Mouse (Mus musculus) forebrain, embryonic 16.5 days (tissue): ENCODE measurements around the gene Rnf166. TPM values are rescaled to one million over a fixed set of nuclear protein-coding genes. Genes with fewer than 3 reads are reported as not detected.

ENCODE experiments used
- ATAC-seq: fragments of 200-750 bp; cut with Nextera tagmentation; 2 replicates; pipeline ENCODE4 v1.8.0; 2017; ENCODE audit warnings: mild to moderate bottlenecking, moderate library complexity
- H3K27ac ChIP-seq: fragments of 300-500 bp; sonication (generic); 2 replicates; pipeline ENCODE4 v1.5.1; 2014; ENCODE audit warnings: low read length, control low read depth
- H3K27me3 ChIP-seq: fragments of 300-500 bp; sonication (generic); replicated peaks from 2 replicates; pipeline ENCODE4 v1.6.1; 2014; ENCODE audit warnings: low read length; ENCODE audit not compliant: control insufficient read depth, insufficient read depth
- H3K36me3 ChIP-seq: fragments of 300-500 bp; sonication (generic); 2 replicates; pipeline ENCODE4 v1.6.1; 2014; ENCODE audit not compliant: control insufficient read depth, insufficient read depth
- H3K4me1 ChIP-seq: fragments of 300-500 bp; sonication (generic); replicated peaks from 2 replicates; pipeline ENCODE4 v1.6.1; 2014; ENCODE audit warnings: low read length; ENCODE audit not compliant: control insufficient read depth, insufficient read depth
- H3K4me2 ChIP-seq: fragments of 300-500 bp; sonication (generic); 2 replicates; pipeline ENCODE4 v1.6.1; 2014; ENCODE audit warnings: mild to moderate bottlenecking, low read length, control low read depth
- H3K4me3 ChIP-seq: fragments of 300-500 bp; sonication (generic); replicated peaks from 2 replicates; pipeline ENCODE4 v1.5.1; 2014; ENCODE audit warnings: mild to moderate bottlenecking, low read length, control low read depth
- H3K9ac ChIP-seq: fragments of 300-500 bp; sonication (generic); replicated peaks from 2 replicates; pipeline ENCODE4 v1.6.1; 2014; ENCODE audit warnings: low read depth, low read length, control low read depth
- H3K9me3 ChIP-seq: fragments of 300-500 bp; sonication (generic); 2 replicates; pipeline ENCODE4 v1.6.1; 2016; ENCODE audit warnings: low read length; ENCODE audit not compliant: control insufficient read depth
- WGBS: fragments of 180-500 bp; shearing (Covaris S2); extraction: QIAGEN DNeasy Blood & Tissue Kit; methylation state at CpG from one replicate; pipeline ENCODE4 v1.1.7; 2014; 5-methylcytosine and 5-hydroxymethylcytosine counted together
- polyA plus RNA-seq: library from polyadenylated mRNA; unstranded; fragments of >200 nt; fragmentation: Nextera tagmentation; extraction: Ambion mirVana; gene quantifications from 2 replicates; pipeline ENCODE4 v1.2.1, GENCODE M21; 2015

Gene Rnf166
- polyA plus RNA-seq, 1 experiment from 2014 or later, result 41.8 TPM

GRCm38 (mm10) chr8:122436146-122436545 is 39.7 kb downstream of the Rnf166 start:
- no peak for ATAC-seq
- Histone ChIP-seq H3K36me3 (peaks cover 8% of the 10 kb centered on the region; the same call in 1 of the 2 replicates), H3K9me3 (no peaks in the 10 kb centered on the region), H3K4me1 (peaks cover 11% of the 10 kb centered on the region), H3K4me3 (no peak overlapping the region), H3K27ac (no peak overlapping the region), H3K27me3 (no peaks in the 10 kb centered on the region), H3K4me2 (no peak overlapping the region), H3K9ac (no peak overlapping the region)
- 94% methylated on average over 9 of the region's 9 CpGs for WGBS

DNA sequence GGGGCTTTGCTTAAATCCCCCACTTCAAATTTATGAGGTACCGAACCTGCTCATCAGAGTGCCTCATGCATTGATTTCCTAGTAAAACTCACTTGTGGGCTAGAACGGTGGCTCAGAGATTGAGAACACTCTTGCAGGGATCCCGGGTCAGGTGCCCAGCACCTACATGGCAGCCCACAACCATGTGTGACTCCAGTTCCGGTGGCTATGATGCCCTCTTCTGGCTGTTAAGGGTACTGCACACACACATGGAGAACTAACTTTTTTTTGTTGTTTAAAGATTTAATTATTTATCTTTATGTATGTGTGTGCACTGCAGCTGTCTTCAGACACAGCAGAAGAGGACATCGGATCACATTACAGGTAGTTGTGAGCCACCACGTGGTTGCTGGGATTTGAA is 40.5 kb downstream of the Rnf166 start:
- Histone ChIP-seq H3K9ac (no peak overlapping the region), H3K4me2 (no peak overlapping the region), H3K4me3 (no peak overlapping the region), H3K9me3 (no peaks in the 10 kb centered on the region), H3K4me1 (peaks cover 11% of the 10 kb centered on the region), H3K27me3 (no peaks in the 10 kb centered on the region), H3K36me3 (peaks cover 8% of the 10 kb centered on the region; the same call in 1 of the 2 replicates), H3K27ac (no peak overlapping the region)
- ATAC-seq, result no peak
- 91% methylated on average over 6 of the region's 6 CpGs for WGBS

DNA sequence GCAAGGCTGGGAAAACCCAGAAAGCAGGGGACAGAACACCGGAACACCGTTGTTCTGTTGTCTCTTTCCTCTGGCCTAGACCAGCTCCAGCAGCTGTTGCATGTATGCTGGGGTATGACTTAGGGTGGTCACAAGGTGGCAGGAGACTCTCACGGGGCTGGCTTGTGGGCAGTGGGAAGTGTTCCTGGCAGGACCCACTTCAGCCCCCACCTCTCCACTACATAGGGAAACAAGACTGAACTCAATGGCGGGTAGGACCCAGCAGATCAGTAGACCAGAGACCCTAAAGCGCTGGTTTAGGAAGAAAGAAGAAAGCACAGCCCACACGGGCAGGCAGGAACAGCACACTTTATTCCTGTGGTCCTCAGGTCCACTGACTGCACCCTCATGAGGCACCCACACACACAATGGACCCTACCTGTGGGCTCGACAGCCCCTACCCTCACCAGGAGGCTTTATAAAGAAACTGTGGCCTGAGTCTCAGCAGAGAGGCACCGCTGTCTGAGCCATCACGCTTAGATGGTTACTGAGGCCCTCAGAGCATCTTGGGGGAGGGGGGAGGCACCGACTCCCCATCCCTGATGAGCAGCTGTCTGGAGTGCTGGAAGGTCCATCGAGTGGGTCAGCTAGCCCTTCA is 42.5 kb downstream of the Rnf166 start:
- Histone ChIP-seq H3K4me2 (no peak overlapping the region), H3K9ac (no peak overlapping the region), H3K9me3 (no peaks in the 10 kb centered on the region), H3K4me3 (no peak overlapping the region), H3K4me1 (peaks cover 11% of the 10 kb centered on the region), H3K36me3 (peaks cover 8% of the 10 kb centered on the region; the same call in 1 of the 2 replicates), H3K27ac (no peak overlapping the region), H3K27me3 (no peaks in the 10 kb centered on the region)
- no peak for ATAC-seq
- 65% methylated on average over 11 of the region's 11 CpGs for WGBS

GRCm38 (mm10) chr8:122432443-122433268 is 43.2 kb downstream of the Rnf166 start, which contains the start of gene Cyba:
TSS of gene Cyba (minus strand) at chr8:122432930.
- no peaks in the 10 kb centered on the region for H3K9me3 ChIP-seq
- 5% methylated on average over 45 of the region's 45 CpGs for WGBS

DNA sequence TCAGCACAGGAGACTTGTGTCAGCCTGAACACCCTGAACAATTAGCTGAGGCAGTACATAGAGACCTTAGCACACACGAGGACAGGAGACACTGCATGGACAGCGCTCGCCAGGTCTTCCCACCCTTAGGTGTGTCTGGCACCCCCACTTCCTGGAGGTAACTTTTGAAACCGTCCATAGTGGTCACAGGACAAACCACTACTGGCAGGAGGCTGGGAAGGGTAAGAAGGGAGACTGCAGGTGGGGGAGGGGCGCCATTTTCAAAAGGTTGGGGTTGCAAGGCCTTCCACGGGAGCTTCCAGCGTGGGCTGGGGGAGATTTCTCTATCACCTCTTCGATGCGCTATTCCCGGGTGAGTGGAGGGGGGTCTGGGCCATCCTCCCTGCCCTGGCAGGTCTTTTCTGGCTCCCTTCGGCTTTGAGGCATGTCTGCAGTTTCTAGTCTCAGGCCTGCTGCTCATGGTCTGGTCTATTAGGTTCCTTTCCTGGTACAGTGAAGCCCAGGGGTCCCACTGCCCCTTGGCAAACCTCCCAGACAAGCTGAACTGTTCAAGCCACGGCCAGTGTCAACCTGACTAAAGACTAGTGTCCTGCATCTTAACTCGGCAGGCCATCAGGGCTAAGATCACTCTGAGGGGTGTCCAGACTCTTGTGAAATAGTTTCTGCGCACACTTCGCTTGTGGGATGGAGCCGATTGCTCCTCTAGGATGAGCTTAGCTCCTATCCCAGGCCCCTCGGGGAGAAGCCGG is 44.0 kb downstream of the Rnf166 start:
- Histone ChIP-seq H3K9me3 (no peaks in the 10 kb centered on the region), H3K27me3 (no peaks in the 10 kb centered on the region), H3K4me3 (peak overlapping the region; percentile 33), H3K36me3 (peaks cover 8% of the 10 kb centered on the region; the same call in 1 of the 2 replicates), H3K4me2 (peak overlapping the region; percentile 57), H3K27ac (no peak overlapping the region), H3K4me1 (peaks cover 11% of the 10 kb centered on the region), H3K9ac (peak overlapping the region; percentile 40; the same call in 1 of the 2 replicates)
- 38% methylated on average over 18 of the region's 18 CpGs for WGBS
- 0 out of 2 replicates have a peak, but pooled peaks have one; percentile 8 for ATAC-seq

More at GRCm38 (mm10) chr8:122432443-122433268, 43.2 kb downstream of the Rnf166 start, which contains the start of gene Cyba:
- H3K4me3 ChIP-seq, result peak within 1 kb of the TSS; percentile 33
- peaks cover 8% of the 10 kb centered on the region; the same call in 1 of the 2 replicates for H3K36me3 ChIP-seq
- peak; percentile 69; the same call in 1 of the 2 replicates for ATAC-seq
- H3K9ac ChIP-seq, result peak within 1 kb of the TSS; percentile 40; the same call in 1 of the 2 replicates
- no peaks in the 10 kb centered on the region for H3K27me3 ChIP-seq
- peak within 1 kb of the TSS; percentile 57 for H3K4me2 ChIP-seq
- no peak within 1 kb of the TSS for H3K27ac ChIP-seq
- peaks cover 11% of the 10 kb centered on the region for H3K4me1 ChIP-seq

DNA sequence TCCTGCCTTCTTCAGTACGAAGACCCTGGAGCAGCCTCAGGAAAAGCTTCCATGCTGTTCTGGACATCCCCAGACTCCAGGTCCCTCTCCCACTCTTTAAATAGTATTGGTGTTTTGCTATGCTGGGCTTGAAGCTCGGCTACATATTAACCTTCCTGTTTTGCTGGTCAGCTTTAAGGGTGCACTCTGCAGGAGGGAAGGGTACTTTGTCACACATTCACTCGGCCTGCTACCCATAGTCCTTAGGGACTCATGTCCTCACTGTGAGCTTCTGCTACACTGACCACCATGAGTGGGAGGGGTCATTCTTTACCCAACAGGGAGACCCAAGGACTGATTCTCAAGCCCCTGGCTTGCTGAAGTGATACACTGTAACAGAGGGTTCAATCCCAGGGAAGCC is 45.2 kb downstream of the Rnf166 start:
- no peak for ATAC-seq
- H3K27ac ChIP-seq, result no peak overlapping the region
- WGBS, result 87% methylated on average over 3 of the region's 3 CpGs

GRCm38 (mm10) chr8:122430058-122430636 is 45.7 kb downstream of the Rnf166 start:
- Histone ChIP-seq H3K4me3 (no peak overlapping the region), H3K36me3 (no peaks in the 10 kb centered on the region), H3K9me3 (no peaks in the 10 kb centered on the region), H3K9ac (no peak overlapping the region), H3K4me1 (peaks cover 11% of the 10 kb centered on the region), H3K4me2 (no peak overlapping the region), H3K27me3 (no peaks in the 10 kb centered on the region), H3K27ac (no peak overlapping the region)
- no peak for ATAC-seq
- 83% methylated on average over 10 of the region's 10 CpGs for WGBS

More for the DNA sequence above, 45.2 kb downstream of the Rnf166 start:
- Histone ChIP-seq H3K9ac (no peak overlapping the region), H3K27me3 (no peaks in the 10 kb centered on the region), H3K9me3 (no peaks in the 10 kb centered on the region), H3K4me1 (peaks cover 11% of the 10 kb centered on the region), H3K4me3 (no peak overlapping the region), H3K36me3 (peaks cover 2% of the 10 kb centered on the region; the same call in 1 of the 2 replicates), H3K4me2 (no peak overlapping the region)

DNA sequence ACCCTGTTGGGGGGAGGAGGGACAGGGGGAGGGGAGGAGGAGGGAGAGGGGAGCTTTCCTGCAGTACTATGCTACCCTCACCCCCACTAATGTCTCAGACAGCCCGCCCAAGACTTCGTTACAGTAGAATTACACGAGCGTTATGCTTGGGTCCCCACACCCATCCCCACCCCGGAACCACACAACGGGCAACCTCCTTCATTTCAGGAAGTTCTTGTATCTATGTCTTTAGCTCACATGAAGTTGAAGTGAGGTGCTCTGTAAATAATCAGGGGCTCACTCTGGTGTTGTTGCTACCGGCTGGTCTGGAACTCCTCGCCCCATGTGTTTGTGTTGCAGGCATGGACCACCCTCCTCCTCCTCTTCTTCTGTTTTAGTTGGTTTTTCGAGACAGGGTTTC is 47.7 kb downstream of the Rnf166 start:
- Histone ChIP-seq H3K4me1 (peaks cover 11% of the 10 kb centered on the region), H3K9me3 (no peaks in the 10 kb centered on the region), H3K27me3 (no peaks in the 10 kb centered on the region), H3K36me3 (no peaks in the 10 kb centered on the region), H3K9ac (no peak overlapping the region), H3K27ac (no peak overlapping the region), H3K4me3 (no peak overlapping the region), H3K4me2 (no peak overlapping the region)
- 89% methylated on average over 9 of the region's 9 CpGs for WGBS
- no peak for ATAC-seq
